Mouse (Mus musculus): ENCODE results near the gene Ifit1.
"Not testable (repeated sequence)": the region's sequence is repeated elsewhere in the genome, so short reads cannot be mapped to it uniquely, and the experiment has no call there.

Gene Ifit1
- long read RNA-seq, experiment 1, transcript Ifit1-201 (2 exons, 2,656 nt) = major isoform, 20 of 21 reads
- long read RNA-seq, experiment 1, partial matches to known transcripts = 0 of 21 reads
- long read RNA-seq, experiment 1, other reads (novel, unspliced or antisense) = 1 of 21 reads
- long read RNA-seq, experiment 2, transcript Ifit1-201 (2 exons, 2,656 nt) = major isoform, 44 of 47 reads
- long read RNA-seq, experiment 2, partial matches to known transcripts = 2 of 47 reads
- long read RNA-seq, experiment 2, other reads (novel, unspliced or antisense) = 1 of 47 reads

GRCm38 (mm10) chr19:34640623-34641022, at the start of gene Ifit1, which contains the start of gene Ifit1bl2:
Gene Ifit1 (plus strand): TSS chr19:34640871.
Gene Ifit1bl2 (minus strand): TSS chr19:34640743.
- intact Hi-C loops (cut with DNase I) = no loop called here

- intact Hi-C loops (cut with DNase I) = no loop called here
Measured at GRCm38 (mm10) chr19:34593456-34593855, 47.2 kb upstream of the Ifit1 start.

GRCm38 (mm10) chr19:34594523-34594922, 46.1 kb upstream of the Ifit1 start:
- intact Hi-C loops (cut with DNase I) = not testable (repeated sequence)

- intact Hi-C loops (cut with DNase I) = no loop called here
Measured at GRCm38 (mm10) chr19:34596811-34597210, 43.9 kb upstream of the Ifit1 start.

GRCm38 (mm10) chr19:34598341-34598740, 42.3 kb upstream of the Ifit1 start:
- intact Hi-C loops (cut with DNase I) = no loop called here

GRCm38 (mm10) chr19:34599250-34599649, 41.4 kb upstream of the Ifit1 start:
- intact Hi-C loops (cut with DNase I) = not testable (repeated sequence)

- intact Hi-C loops (cut with DNase I) = not testable (repeated sequence)
Measured at GRCm38 (mm10) chr19:34601888-34602287, 38.8 kb upstream of the Ifit1 start, which contains the start of gene Ifit1bl1. Gene Ifit1bl1 (minus strand): TSS chr19:34601956.

- intact Hi-C loops (cut with DNase I) = no loop called here
Measured at GRCm38 (mm10) chr19:34605472-34605871, 35.2 kb upstream of the Ifit1 start.

GRCm38 (mm10) chr19:34607237-34608051, 33.2 kb upstream of the Ifit1 start, which contains the start of gene Ifit3b:
Gene Ifit3b (plus strand): TSS chr19:34607970.
- intact Hi-C loops (cut with DNase I) = not testable (repeated sequence)

- intact Hi-C loops (cut with DNase I) = not testable (repeated sequence)
Measured at GRCm38 (mm10) chr19:34610118-34610517, 30.6 kb upstream of the Ifit1 start.

GRCm38 (mm10) chr19:34612243-34613001, 28.2 kb upstream of the Ifit1 start:
- intact Hi-C loops (cut with DNase I) = not testable (repeated sequence)

- intact Hi-C loops (cut with DNase I) = no loop called here
Measured at GRCm38 (mm10) chr19:34620871-34621270, 19.8 kb upstream of the Ifit1 start.

- intact Hi-C loops (cut with DNase I) = no loop called here
Measured at GRCm38 (mm10) chr19:34623781-34624180, 16.9 kb upstream of the Ifit1 start.

GRCm38 (mm10) chr19:34624663-34625062, 16.0 kb upstream of the Ifit1 start:
- intact Hi-C loops (cut with DNase I) = no loop called here

- intact Hi-C loops (cut with DNase I) = no loop called here
Measured at GRCm38 (mm10) chr19:34627496-34627895, 13.2 kb upstream of the Ifit1 start.

GRCm38 (mm10) chr19:34631487-34631886, 9.2 kb upstream of the Ifit1 start:
- intact Hi-C loops (cut with DNase I) = no loop called here

- intact Hi-C loops (cut with DNase I) = no loop called here
Measured at GRCm38 (mm10) chr19:34633484-34633883, 7.2 kb upstream of the Ifit1 start.

- intact Hi-C loops (cut with DNase I) = loop anchor here (2.0 to 5.0 kb wide), 4 partner anchors 86 to 395 kb away; partner anchors contain the start of gene Ifit2
Measured at GRCm38 (mm10) chr19:34636933-34637557, 3.6 kb upstream of the Ifit1 start.

GRCm38 (mm10) chr19:34642616-34643015, 1.9 kb downstream of the Ifit1 start:
- intact Hi-C loops (cut with DNase I) = no loop called here

- intact Hi-C loops (cut with DNase I) = not testable (repeated sequence)
Measured at GRCm38 (mm10) chr19:34647630-34648029, 7.0 kb downstream of the Ifit1 start.

GRCm38 (mm10) chr19:34650276-34650675, 9.6 kb downstream of the Ifit1 start:
- intact Hi-C loops (cut with DNase I) = no loop called here

All from adrenal gland (tissue).